Mouse (Mus musculus): ENCODE results near the gene Irf8. TPM values are rescaled to one million over a fixed set of nuclear protein-coding genes. Genes with fewer than 3 reads are reported as not detected.

The Irf8 gene
- total and polyA plus RNA-seq, 3 experiments, result not detected

DNA sequence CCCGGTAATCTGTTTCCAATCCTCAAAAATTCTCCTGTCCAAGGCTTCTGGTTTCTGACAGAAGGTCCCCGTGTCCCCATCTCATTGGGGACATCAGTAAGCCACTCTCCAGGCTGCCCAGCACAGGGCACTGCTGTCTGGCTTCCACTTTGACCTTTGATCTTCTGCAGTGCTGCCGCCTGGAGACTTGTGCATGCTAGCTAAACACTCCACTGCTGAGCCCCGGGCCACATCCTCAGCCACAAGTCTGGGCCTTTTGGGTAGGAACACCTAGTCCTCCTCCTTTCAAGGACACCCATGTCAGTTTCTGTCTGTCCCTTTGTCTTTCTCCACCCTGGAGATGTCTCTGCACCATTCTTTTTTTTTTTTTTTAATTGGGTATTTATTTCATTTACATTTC, 43.2 kb upstream of the Irf8 start:
- no peaks in the 10 kb centered on the region for H3K36me3 ChIP-seq (ENCODE audit: control insufficient read depth in 1 of 2, insufficient read depth in 2 of 2, low read length in 2 of 2)
- DNase-seq (ENCODE audit: low read depth, low spot score), result no peak
- H3K4me3 ChIP-seq (ENCODE audit: control insufficient read depth in 1 of 2, insufficient read depth in 1 of 2, low read depth in 2 of 2, low read length in 2 of 2), result no peak overlapping the region
- H3K27me3 ChIP-seq (ENCODE audit: control insufficient read depth in 1 of 2, insufficient read depth in 2 of 2, low read length in 2 of 2), result no peaks in the 10 kb centered on the region
- no peaks in the 10 kb centered on the region for H3K79me2 ChIP-seq (ENCODE audit: control insufficient read depth, insufficient read depth, low read length, poor library complexity)
- H3K9ac ChIP-seq (ENCODE audit: control insufficient read depth, low read depth, low read length, poor library complexity, severe bottlenecking), result no peak overlapping the region
- no peaks in the 10 kb centered on the region for H3K9me3 ChIP-seq (replicated peaks; ENCODE audit: insufficient read depth, low read length)
- no peaks in the 10 kb centered on the region for H3K4me1 ChIP-seq (ENCODE audit: control insufficient read depth in 1 of 2, insufficient read depth in 2 of 2, low read length in 2 of 2)
- TF ChIP-seq MYB (IDR thresholded peaks at IDR 0.05; ENCODE audit: low read depth, low read length) (no peak), EP300 (IDR thresholded peaks at IDR 0.05; ENCODE audit: low read depth in 1 of 2, low read length in 2 of 2) (no peak), GATA1 (IDR thresholded peaks at IDR 0.05; ENCODE audit: low read depth, low read length) (no peak), JUND (IDR thresholded peaks at IDR 0.05; ENCODE audit: low read depth, low read length) (no peak), HCFC1 (IDR thresholded peaks at IDR 0.05; ENCODE audit: low read depth, low read length) (no peak), MAFK (IDR thresholded peaks at IDR 0.05; ENCODE audit: borderline replicate concordance, low read depth, low read length) (no peak), RAD21 (IDR thresholded peaks at IDR 0.05; ENCODE audit: low read depth, low read length) (no peak), MYC (IDR thresholded peaks at IDR 0.05; ENCODE audit: low read depth, low read length) (no peak), MAZ (IDR thresholded peaks at IDR 0.05; ENCODE audit: low read depth, low read length) (no peak), RCOR1 (IDR thresholded peaks at IDR 0.05; ENCODE audit: low read depth, low read length) (no peak), SIN3A (IDR thresholded peaks at IDR 0.05; ENCODE audit: low read length) (no peak), USF1 (IDR thresholded peaks at IDR 0.05; ENCODE audit: low read depth, low read length) (no peak), CHD1 (IDR thresholded peaks at IDR 0.05; ENCODE audit: low read depth, low read length) (no peak), UBTF (IDR thresholded peaks at IDR 0.05; ENCODE audit: borderline replicate concordance, insufficient read depth, low read depth, low read length) (no peak)
- no peak overlapping the region for H3K27ac ChIP-seq (ENCODE audit: control insufficient read depth, low read depth, low read length)

- TF ChIP-seq RAD21 (IDR thresholded peaks at IDR 0.05; ENCODE audit: low read depth, low read length) (no peak), ELF1 (IDR thresholded peaks at IDR 0.05; ENCODE audit: low read depth, low read length) (no peak), ZKSCAN1 (IDR thresholded peaks at IDR 0.05; ENCODE audit: low read depth, low read length) (no peak), GATA1 (IDR thresholded peaks at IDR 0.05; ENCODE audit: low read depth, low read length) (no peak), MAFK (IDR thresholded peaks at IDR 0.05; ENCODE audit: borderline replicate concordance, low read depth, low read length) (no peak), JUND (IDR thresholded peaks at IDR 0.05; ENCODE audit: low read depth, low read length) (no peak), USF2 (IDR thresholded peaks at IDR 0.05; ENCODE audit: borderline replicate concordance in 1 of 2, insufficient read depth in 1 of 2, low read depth in 1 of 2, low read length in 2 of 2) (no peak), CHD2 (IDR thresholded peaks at IDR 0.05; ENCODE audit: low read length) (no peak), POLR2A (IDR thresholded peaks at IDR 0.05; ENCODE audit: control insufficient read depth in 1 of 2, insufficient read depth in 1 of 2, low read depth in 1 of 2, low read length in 2 of 2, poor library complexity in 1 of 2) (no peak), ZMIZ1 (IDR thresholded peaks at IDR 0.05; ENCODE audit: low read depth, low read length) (no peak), CTCF (IDR thresholded peaks at IDR 0.05 in 2 of 3, conservative IDR thresholded peaks at IDR 0.05 in 1 of 3; ENCODE audit: control insufficient read depth in 1 of 3, insufficient read depth in 1 of 3, low read depth in 2 of 3, low read length in 3 of 3, poor library complexity in 1 of 3, severe bottlenecking in 1 of 3) (no peak), MAX (IDR thresholded peaks at IDR 0.05; ENCODE audit: low read length) (no peak), USF1 (IDR thresholded peaks at IDR 0.05; ENCODE audit: low read depth, low read length) (no peak), POLR2AphosphoS5 (IDR thresholded peaks at IDR 0.05; ENCODE audit: borderline replicate concordance, low read depth, low read length) (no peak), SIN3A (IDR thresholded peaks at IDR 0.05; ENCODE audit: low read length) (no peak), TAL1 (IDR thresholded peaks at IDR 0.05; ENCODE audit: low read length) (no peak), GABPA (IDR thresholded peaks at IDR 0.05; ENCODE audit: low read depth, low read length) (no peak), BHLHE40 (IDR thresholded peaks at IDR 0.05; ENCODE audit: borderline replicate concordance, low read depth, low read length) (no peak), RCOR1 (IDR thresholded peaks at IDR 0.05; ENCODE audit: low read depth, low read length) (no peak)
- no peaks in the 10 kb centered on the region for H3K9me3 ChIP-seq (replicated peaks; ENCODE audit: insufficient read depth, low read length)
- no peaks in the 10 kb centered on the region for H3K4me1 ChIP-seq (ENCODE audit: control insufficient read depth in 1 of 2, insufficient read depth in 2 of 2, low read length in 2 of 2)
- no peaks in the 10 kb centered on the region for H3K36me3 ChIP-seq (ENCODE audit: control insufficient read depth in 1 of 2, insufficient read depth in 2 of 2, low read length in 2 of 2)
- no peaks in the 10 kb centered on the region for H3K79me2 ChIP-seq (ENCODE audit: control insufficient read depth, insufficient read depth, low read length, poor library complexity)
- no peak for DNase-seq (ENCODE audit: low read depth, low spot score)
- H3K27me3 ChIP-seq (ENCODE audit: control insufficient read depth in 1 of 2, insufficient read depth in 2 of 2, low read length in 2 of 2), result no peaks in the 10 kb centered on the region
- no peak overlapping the region for H3K9ac ChIP-seq (ENCODE audit: control insufficient read depth, low read depth, low read length, poor library complexity, severe bottlenecking)
- H3K27ac ChIP-seq (ENCODE audit: control insufficient read depth, low read depth, low read length), result no peak overlapping the region
- H3K4me3 ChIP-seq (ENCODE audit: control insufficient read depth in 1 of 2, insufficient read depth in 1 of 2, low read depth in 2 of 2, low read length in 2 of 2), result no peak overlapping the region
Measured at GRCm38 (mm10) chr8:120693861-120694493, 42.2 kb upstream of the Irf8 start.

Data from MEL (cell line).